Mouse (Mus musculus) right cerebral cortex, postnatal 10 days (tissue): ENCODE results near the gene Psmb6.
"Not testable (repeated sequence)": the region's sequence is repeated elsewhere in the genome, so short reads cannot be mapped to it uniquely, and the experiment has no call there.

Experiments
- DNase-seq, 2 experiments: peaks; one replicate each; pipeline ENCODE4 v3.0.0; 2021; ENCODE audit warnings: low spot score in 2 of 2

The Psmb6 gene

DNA sequence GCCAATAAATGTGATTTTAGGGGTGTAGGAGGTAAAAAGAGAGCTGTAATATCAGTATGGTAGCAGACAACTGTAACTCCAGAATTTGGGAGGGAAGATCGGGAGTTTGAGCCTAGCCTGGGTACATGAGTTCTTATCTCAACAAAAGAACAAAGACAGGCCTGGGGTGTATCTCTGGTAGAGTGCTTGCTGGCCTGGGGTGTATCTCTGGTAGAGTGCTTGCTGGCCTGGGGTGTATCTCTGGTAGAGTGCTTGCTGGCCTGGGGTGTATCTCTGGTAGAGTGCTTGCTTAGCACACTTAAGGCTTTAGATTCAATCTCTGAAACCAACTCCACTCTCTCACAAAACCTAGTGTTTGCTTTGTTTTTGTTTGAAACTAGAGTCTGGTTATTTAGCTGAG lies 45.4 kb downstream of the Psmb6 start:
- not testable (repeated sequence) for DNase-seq

DNA sequence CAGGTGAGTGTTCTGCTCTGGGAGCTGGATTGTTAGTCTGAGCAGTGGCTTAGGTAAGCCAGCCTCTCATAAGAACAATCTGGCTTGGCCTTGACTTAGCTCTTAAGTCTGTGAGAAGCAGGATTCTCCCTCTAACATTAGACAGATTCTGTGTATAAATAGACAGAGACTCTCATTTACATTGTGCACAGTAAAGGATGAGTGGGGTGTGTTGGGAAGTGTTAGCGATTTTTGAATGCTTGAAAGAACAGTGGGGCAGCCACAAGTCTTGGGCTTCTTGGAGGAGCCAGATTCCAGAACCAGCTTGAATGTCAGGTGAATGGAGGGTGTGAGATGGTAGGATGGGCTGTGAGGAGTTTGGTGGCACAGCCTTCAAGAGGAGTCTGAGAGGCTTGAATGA lies 46.5 kb downstream of the Psmb6 start:
- no peak for DNase-seq

DNA sequence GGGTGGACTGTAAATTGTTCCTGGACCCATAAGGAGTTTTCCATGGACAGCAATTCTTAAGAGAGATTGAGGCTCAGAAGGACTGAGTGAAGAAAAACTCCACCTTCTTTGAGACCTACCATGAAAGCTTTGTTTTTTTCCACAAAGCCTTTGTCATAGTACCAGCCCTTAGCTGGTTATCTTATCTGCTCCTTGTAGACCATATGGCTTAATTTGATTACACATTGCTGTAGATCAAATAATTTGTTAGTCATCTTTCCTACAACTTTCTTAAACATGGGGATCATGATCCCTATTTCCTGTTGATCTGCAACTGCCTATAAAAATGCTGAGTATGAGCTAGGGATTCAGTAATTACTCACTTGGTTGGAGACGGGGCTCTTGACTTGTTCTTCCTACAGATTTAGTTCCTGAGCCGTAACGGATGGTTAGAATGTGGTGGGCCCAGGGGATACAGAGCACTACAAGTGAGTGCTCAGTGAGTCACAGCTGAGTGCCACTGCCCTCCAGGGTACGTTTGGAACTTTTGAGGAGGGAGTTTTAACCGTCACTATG lies 47.3 kb downstream of the Psmb6 start:
- no peak for DNase-seq

DNA sequence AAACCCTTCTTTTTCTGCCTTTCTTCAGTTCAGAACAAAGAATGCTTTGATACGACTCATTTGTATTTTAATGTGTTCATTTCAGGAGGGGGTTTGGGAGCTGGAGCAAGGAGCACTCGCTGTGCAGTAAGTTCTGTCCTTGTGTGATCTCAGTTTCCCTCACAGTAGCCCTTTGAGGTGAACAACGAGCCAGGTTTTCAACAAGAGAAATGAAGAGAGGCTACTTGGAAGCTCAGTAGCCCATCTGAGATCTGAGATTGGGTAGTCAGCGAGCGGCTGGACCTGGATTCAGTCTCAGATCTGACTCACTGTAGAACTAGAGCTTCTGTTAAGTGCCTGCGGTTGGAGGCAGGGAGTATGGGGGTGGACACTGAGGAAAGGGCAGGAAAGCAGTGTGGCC lies 48.7 kb downstream of the Psmb6 start:
- DNase-seq, result peak in 1 of 2 experiments; percentile 45

- no peak for DNase-seq
These were observed 52.0 kb downstream of the Psmb6 start for GRCm38 (mm10) chr11:70577201-70577600.
